Mouse (Mus musculus): Measurements from ENCODE around the gene Ccnyl1. TPM values are rescaled to one million over a fixed set of nuclear protein-coding genes. Genes with fewer than 3 reads are reported as not detected.

The Ccnyl1 gene
- total RNA-seq, 2 experiments from 2014 or later, result 23.4 to 25.0 TPM

GRCm38 (mm10) chr1:64736681-64737501, 46.6 kb downstream of the Ccnyl1 start:
- no peak for DNase-seq (ENCODE audit: low spot score in 2 of 2)

- DNase-seq (ENCODE audit: low spot score in 2 of 2), result peak; percentile 67 to 79
These were observed 47.4 kb downstream of the Ccnyl1 start, which contains the start of gene Fzd5 for GRCm38 (mm10) chr1:64737502-64738179. Fzd5 (minus strand) TSS chr1:64737751.

- no peak for DNase-seq (ENCODE audit: low spot score in 2 of 2)
These were observed 47.9 kb downstream of the Ccnyl1 start for GRCm38 (mm10) chr1:64738180-64738555.

GRCm38 (mm10) chr1:64738661-64739082, 48.4 kb downstream of the Ccnyl1 start:
- peak in 1 of 2 experiments; percentile 22 for DNase-seq (ENCODE audit: low spot score in 2 of 2)

GRCm38 (mm10) chr1:64742741-64743408, 52.6 kb downstream of the Ccnyl1 start:
- no peak for DNase-seq (ENCODE audit: low spot score in 2 of 2)

- DNase-seq (ENCODE audit: low spot score in 2 of 2), result no peak
These were observed 54.4 kb downstream of the Ccnyl1 start for GRCm38 (mm10) chr1:64744616-64745015.

- no peak for DNase-seq (ENCODE audit: low spot score in 2 of 2)
These were observed 62.9 kb downstream of the Ccnyl1 start for GRCm38 (mm10) chr1:64753109-64753508.

- no peak for DNase-seq (ENCODE audit: low spot score in 2 of 2)
These were observed 63.4 kb downstream of the Ccnyl1 start for GRCm38 (mm10) chr1:64753668-64754067.

GRCm38 (mm10) chr1:64754658-64755057, 64.4 kb downstream of the Ccnyl1 start:
- DNase-seq (ENCODE audit: low spot score in 2 of 2), result no peak

- no peak for DNase-seq (ENCODE audit: low spot score in 2 of 2)
These were observed 65.8 kb downstream of the Ccnyl1 start for GRCm38 (mm10) chr1:64755971-64756639.

GRCm38 (mm10) chr1:64756640-64757030, 66.4 kb downstream of the Ccnyl1 start:
- no peak for DNase-seq (ENCODE audit: low spot score in 2 of 2)

- peak in 1 of 2 experiments; percentile 13 for DNase-seq (ENCODE audit: low spot score in 2 of 2)
These were observed 67.0 kb downstream of the Ccnyl1 start for GRCm38 (mm10) chr1:64757254-64757653.

- DNase-seq (ENCODE audit: low spot score in 2 of 2), result no peak
These were observed 67.5 kb downstream of the Ccnyl1 start for GRCm38 (mm10) chr1:64757766-64758165.

GRCm38 (mm10) chr1:64761646-64762045, 71.4 kb downstream of the Ccnyl1 start:
- no peak for DNase-seq (ENCODE audit: low spot score in 2 of 2)

- no peak for DNase-seq (ENCODE audit: low spot score in 2 of 2)
These were observed 79.9 kb downstream of the Ccnyl1 start for GRCm38 (mm10) chr1:64770169-64770568.

- DNase-seq (ENCODE audit: low spot score in 2 of 2), result no peak
These were observed 83.0 kb downstream of the Ccnyl1 start for GRCm38 (mm10) chr1:64773305-64773704.

Other genes starting within 250 kb of the Ccnyl1 start
- gene Creb1, start 157.8 kb upstream of the Ccnyl1 start, total RNA-seq (2021), result 10 to 100 TPM; 34.1 to 47.5 TPM
- 10 to 100 TPM in 1 of 2 experiments, 1 to 10 TPM in 1; 8.1 to 11.9 TPM for gene Mettl21a, start 73.2 kb upstream of the Ccnyl1 start, total RNA-seq (2021)
- gene Fzd5, start 47.3 kb downstream of the Ccnyl1 start, total RNA-seq (2021), result 1 to 10 TPM in 1 of 2 experiments, under 1 TPM in 1; 0.83 to 1.0 TPM